Mouse (Mus musculus) stomach, postnatal 0 days (tissue): ENCODE results near the gene Capzb. TPM values are rescaled to one million over a fixed set of nuclear protein-coding genes. Genes with fewer than 3 reads are reported as not detected.

Experiments used
- ATAC-seq: fragments of 200-750 bp; cut with Nextera tagmentation; 2 replicates; pipeline ENCODE4 v1.8.0; 2017; ENCODE audit not compliant: low FRiP score, low TSS enrichment
- DNase-seq: peaks from one replicate; pipeline ENCODE4 v3.0.0-alpha.2; 2016; ENCODE audit warnings: low spot score
- H3K27ac ChIP-seq: fragments of 300-500 bp; sonication (generic); replicated peaks from 2 replicates; pipeline ENCODE4 v1.5.1; 2014; ENCODE audit warnings: mild to moderate bottlenecking, control low read depth
- H3K27me3 ChIP-seq: fragments of 300-500 bp; sonication (generic); 2 replicates; pipeline ENCODE4 v1.6.1; 2014; ENCODE audit warnings: low read length; ENCODE audit not compliant: control insufficient read depth, insufficient read depth
- H3K36me3 ChIP-seq: fragments of 300-500 bp; sonication (generic); 2 replicates; pipeline ENCODE4 v1.6.1; 2014; ENCODE audit warnings: low read length, mixed read lengths; ENCODE audit not compliant: control insufficient read depth, insufficient read depth
- H3K4me1 ChIP-seq: fragments of 300-500 bp; sonication (generic); replicated peaks from 2 replicates; pipeline ENCODE4 v1.6.1; 2014; ENCODE audit warnings: antibody characterized with exemption; ENCODE audit not compliant: control insufficient read depth, insufficient read depth
- H3K4me2 ChIP-seq: fragments of 300-500 bp; sonication (generic); replicated peaks from 2 replicates; pipeline ENCODE4 v1.6.1; 2014; ENCODE audit warnings: low read depth, mild to moderate bottlenecking, control low read depth, moderate library complexity
- H3K4me3 ChIP-seq: fragments of 300-500 bp; sonication (generic); 2 replicates; pipeline ENCODE4 v1.5.1; 2014; ENCODE audit warnings: low read depth, low read length, control low read depth
- H3K9ac ChIP-seq: fragments of 300-500 bp; sonication (generic); 2 replicates; pipeline ENCODE4 v1.6.1; 2014; ENCODE audit warnings: mild to moderate bottlenecking, low read length, control low read depth, mixed read lengths
- H3K9me3 ChIP-seq: fragments of 300-500 bp; sonication (generic); 2 replicates; pipeline ENCODE4 v1.6.1; 2016; ENCODE audit warnings: low read length; ENCODE audit not compliant: control insufficient read depth
- CTCF ChIP-seq: IDR thresholded peaks from 2 replicates; pipeline ENCODE4 v1.5.1; 2016; ENCODE audit warnings: antibody characterized with exemption, low read depth, mild to moderate bottlenecking, moderate library complexity
- EP300 ChIP-seq: optimal IDR thresholded peaks from 2 replicates; pipeline ENCODE3; 2016; ENCODE audit warnings: antibody characterized with exemption
- WGBS: fragments of 180-500 bp; shearing (Covaris S2); extraction: QIAGEN DNeasy Blood & Tissue Kit; methylation state at CpG from one replicate; pipeline ENCODE4 v1.1.7; 2014; 5-methylcytosine and 5-hydroxymethylcytosine counted together
- polyA plus RNA-seq: library from polyadenylated mRNA; unstranded; fragments of >200 nt; fragmentation: Nextera tagmentation; extraction: Ambion mirVana; gene quantifications from 2 replicates; pipeline ENCODE4 v1.2.1, GENCODE M21; 2015

Capzb gene
- 341 and 344 TPM in 2 replicates for polyA plus RNA-seq

- ATAC-seq, result peak; percentile 95
- no peaks in the 10 kb centered on the region for H3K36me3 ChIP-seq
- TF ChIP-seq CTCF (peak; percentile 26; the same call in 1 of the 2 replicates), EP300 (no peak)
- peak within 1 kb of the TSS; percentile 99 for H3K4me3 ChIP-seq
- H3K27me3 ChIP-seq, result no peaks in the 10 kb centered on the region
- peak within 1 kb of the TSS; percentile 95 for H3K4me2 ChIP-seq
- peak within 1 kb of the TSS; percentile 97 for H3K27ac ChIP-seq
- DNase-seq, result peak; percentile 100
- WGBS, result under 1% methylated on average over 41 of the region's 69 CpGs
- H3K9me3 ChIP-seq, result no peaks in the 10 kb centered on the region
- peaks cover 15% of the 10 kb centered on the region for H3K4me1 ChIP-seq
- peak within 1 kb of the TSS; percentile 96 for H3K9ac ChIP-seq
These were observed at the start of gene Capzb for GRCm38 (mm10) chr4:139192499-139193175. Gene Capzb (plus strand): TSS chr4:139192899.

DNA sequence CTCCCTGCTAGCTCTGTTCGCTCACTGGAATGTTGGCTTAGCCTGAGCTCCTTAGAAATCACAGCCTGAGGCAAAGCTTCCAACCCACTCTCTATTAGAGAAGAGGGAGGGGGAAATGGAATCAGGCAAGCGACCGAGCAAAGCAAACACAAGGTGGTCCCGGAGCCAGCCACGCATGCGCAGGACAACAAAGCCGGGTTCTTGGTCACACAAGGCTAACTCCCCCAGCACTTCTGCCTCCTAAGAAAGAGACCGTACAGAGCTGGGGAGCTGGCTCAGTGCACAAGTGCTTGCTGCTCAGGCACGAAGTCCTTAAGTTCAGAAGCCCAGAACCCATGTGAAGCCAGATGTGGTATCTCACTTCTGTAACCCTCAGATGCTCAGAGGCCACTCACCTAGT is 49.7 kb upstream of the Capzb start:
- Histone ChIP-seq H3K9me3 (no peaks in the 10 kb centered on the region), H3K27me3 (no peaks in the 10 kb centered on the region), H3K36me3 (no peaks in the 10 kb centered on the region), H3K27ac (no peak overlapping the region), H3K4me2 (no peak overlapping the region), H3K4me3 (no peak overlapping the region), H3K9ac (no peak overlapping the region), H3K4me1 (no peaks in the 10 kb centered on the region)
- 39% methylated on average over 9 of the region's 9 CpGs for WGBS
- no peak for TF ChIP-seq EP300
- no peak for TF ChIP-seq CTCF
- DNase-seq (no peak), ATAC-seq (no peak)

GRCm38 (mm10) chr4:139144577-139144976 is 48.1 kb upstream of the Capzb start:
- Histone ChIP-seq H3K36me3 (no peaks in the 10 kb centered on the region), H3K27me3 (no peaks in the 10 kb centered on the region), H3K4me1 (no peaks in the 10 kb centered on the region), H3K27ac (no peak overlapping the region), H3K9me3 (no peaks in the 10 kb centered on the region), H3K4me2 (no peak overlapping the region), H3K9ac (no peak overlapping the region), H3K4me3 (no peak overlapping the region)
- ATAC-seq, result no peak
- TF ChIP-seq CTCF (no peak), EP300 (no peak)
- no peak for DNase-seq
- 91% methylated on average over 4 of the region's 4 CpGs for WGBS

- 88% methylated on average over 11 of the region's 11 CpGs for WGBS
- ATAC-seq, result no peak
- Histone ChIP-seq H3K27ac (no peak overlapping the region), H3K4me1 (no peaks in the 10 kb centered on the region), H3K27me3 (no peaks in the 10 kb centered on the region), H3K9ac (no peak overlapping the region), H3K36me3 (no peaks in the 10 kb centered on the region), H3K4me3 (no peak overlapping the region), H3K4me2 (no peak overlapping the region), H3K9me3 (no peaks in the 10 kb centered on the region)
- TF ChIP-seq EP300 (no peak), CTCF (peak; percentile 67)
- DNase-seq, result peak; percentile 48
These were observed 47.5 kb upstream of the Capzb start for GRCm38 (mm10) chr4:139145156-139145555.

- H3K4me3 ChIP-seq, result no peak overlapping the region
- DNase-seq (no peak), ATAC-seq (peak; percentile 38; the same call in 1 of the 2 replicates)
- no peaks in the 10 kb centered on the region for H3K4me1 ChIP-seq
- WGBS, result 68% methylated on average over 5 of the region's 5 CpGs
- H3K9ac ChIP-seq, result no peak overlapping the region
- TF ChIP-seq CTCF, result no peak
- TF ChIP-seq EP300, result no peak
- H3K27me3 ChIP-seq, result no peaks in the 10 kb centered on the region
- H3K27ac ChIP-seq, result no peak overlapping the region
- no peaks in the 10 kb centered on the region for H3K9me3 ChIP-seq
- no peaks in the 10 kb centered on the region for H3K36me3 ChIP-seq
- no peak overlapping the region for H3K4me2 ChIP-seq
These were observed 45.9 kb upstream of the Capzb start for GRCm38 (mm10) chr4:139146760-139147159.

GRCm38 (mm10) chr4:139151370-139151769 is 41.3 kb upstream of the Capzb start:
- Histone ChIP-seq H3K4me3 (no peak overlapping the region), H3K36me3 (no peaks in the 10 kb centered on the region), H3K9ac (no peak overlapping the region), H3K27ac (no peak overlapping the region), H3K4me1 (no peaks in the 10 kb centered on the region), H3K4me2 (no peak overlapping the region), H3K9me3 (no peaks in the 10 kb centered on the region), H3K27me3 (no peaks in the 10 kb centered on the region)
- no peak for TF ChIP-seq EP300
- TF ChIP-seq CTCF, result peak; percentile 37
- DNase-seq (no peak), ATAC-seq (no peak)
- 66% methylated on average over 6 of the region's 6 CpGs for WGBS
